Mouse (Mus musculus) liver, embryonic 15.5 days (tissue): Measurements from ENCODE around the gene Mns1. TPM values are rescaled to one million over a fixed set of nuclear protein-coding genes. Genes with fewer than 3 reads are reported as not detected.

Experiments
- ATAC-seq: fragments of 200-750 bp; cut with Nextera tagmentation; 2 replicates; pipeline ENCODE4 v1.8.0; 2017; ENCODE audit warnings: moderate number of reproducible peaks, mild to moderate bottlenecking, moderate library complexity; ENCODE audit not compliant: insufficient read depth
- H3K27ac ChIP-seq: fragments of 300-500 bp; sonication (generic); replicated peaks from 2 replicates; pipeline ENCODE4 v1.5.1; 2015; ENCODE audit warnings: mild to moderate bottlenecking, inconsistent platforms
- H3K27me3 ChIP-seq: fragments of 300-500 bp; sonication (generic); 2 replicates; pipeline ENCODE4 v1.6.1; 2015; ENCODE audit warnings: mild to moderate bottlenecking, inconsistent platforms
- H3K36me3 ChIP-seq: fragments of 300-500 bp; sonication (generic); replicated peaks from 2 replicates; pipeline ENCODE4 v1.6.1; 2015; ENCODE audit warnings: moderate library complexity, mild to moderate bottlenecking, inconsistent platforms
- H3K4me1 ChIP-seq: fragments of 300-500 bp; sonication (generic); replicated peaks from 2 replicates; pipeline ENCODE4 v1.6.1; 2015; ENCODE audit warnings: inconsistent platforms
- H3K4me2 ChIP-seq: fragments of 300-500 bp; sonication (generic); 2 replicates; pipeline ENCODE4 v1.6.1; 2015; ENCODE audit warnings: moderate library complexity, mild to moderate bottlenecking, inconsistent platforms
- H3K4me3 ChIP-seq: fragments of 300-500 bp; sonication (generic); replicated peaks from 2 replicates; pipeline ENCODE4 v1.5.1; 2015; ENCODE audit warnings: mild to moderate bottlenecking, inconsistent platforms
- H3K9ac ChIP-seq: fragments of 300-500 bp; sonication (generic); 2 replicates; pipeline ENCODE4 v1.6.1; 2015; ENCODE audit warnings: moderate library complexity, mild to moderate bottlenecking, inconsistent platforms
- H3K9me3 ChIP-seq: fragments of 300-500 bp; sonication (generic); replicated peaks from 2 replicates; pipeline ENCODE4 v1.6.1; 2016; ENCODE audit warnings: inconsistent platforms
- WGBS: fragments of 180-500 bp; shearing (Covaris S2); methylation state at CpG from one replicate; pipeline ENCODE4 v1.1.7; 2015; ENCODE audit warnings: mixed read lengths; ENCODE audit not compliant: insufficient replicate concordance; 5-methylcytosine and 5-hydroxymethylcytosine counted together
- polyA plus RNA-seq: library from polyadenylated mRNA; unstranded; fragments of >200 nt; fragmentation: Nextera tagmentation; extraction: Ambion mirVana; gene quantifications from 2 replicates; pipeline ENCODE4 v1.2.1, GENCODE M21; 2015

The Mns1 gene
- polyA plus RNA-seq, 1 experiment from 2014 or later, result 85.1 TPM

GRCm38 (mm10) chr9:72404934-72405333 is 32.9 kb upstream of the Mns1 start:
- no peaks in the 10 kb centered on the region for H3K36me3 ChIP-seq
- peaks cover 58% of the 10 kb centered on the region for H3K4me1 ChIP-seq
- no peak overlapping the region for H3K4me2 ChIP-seq
- H3K9me3 ChIP-seq, result no peaks in the 10 kb centered on the region
- no peak overlapping the region for H3K9ac ChIP-seq
- H3K27ac ChIP-seq, result peak overlapping the region; percentile 63; the same call in 1 of the 2 replicates
- ATAC-seq, result no peak
- WGBS, result 78% methylated on average over 3 of the region's 3 CpGs
- H3K4me3 ChIP-seq, result no peak overlapping the region
- H3K27me3 ChIP-seq, result no peaks in the 10 kb centered on the region; the same call in 1 of the 2 replicates

- Histone ChIP-seq H3K4me2 (peak overlapping the region; percentile 31; the same call in 1 of the 2 replicates), H3K4me1 (peaks cover 70% of the 10 kb centered on the region), H3K9me3 (no peaks in the 10 kb centered on the region), H3K27ac (peak overlapping the region; percentile 63), H3K27me3 (no peaks in the 10 kb centered on the region), H3K36me3 (no peaks in the 10 kb centered on the region), H3K9ac (no peak overlapping the region), H3K4me3 (no peak overlapping the region)
- 60% methylated on average over 9 of the region's 9 CpGs for WGBS
- no peak for ATAC-seq
These were observed 31.8 kb upstream of the Mns1 start for GRCm38 (mm10) chr9:72405882-72406638.

- Histone ChIP-seq H3K27me3 (no peaks in the 10 kb centered on the region), H3K9me3 (no peaks in the 10 kb centered on the region), H3K4me1 (peaks cover 87% of the 10 kb centered on the region), H3K27ac (peak overlapping the region; percentile 99), H3K4me2 (peak overlapping the region; percentile 77), H3K4me3 (peak overlapping the region; percentile 56), H3K9ac (peak overlapping the region; percentile 70), H3K36me3 (no peaks in the 10 kb centered on the region)
- 7% methylated on average over 12 of the region's 12 CpGs for WGBS
- peak; percentile 23; the same call in 1 of the 2 replicates for ATAC-seq
These were observed 29.7 kb upstream of the Mns1 start for GRCm38 (mm10) chr9:72408131-72408586.

GRCm38 (mm10) chr9:72409381-72410225 is 28.2 kb upstream of the Mns1 start:
- ATAC-seq, result peak; percentile 92
- no peaks in the 10 kb centered on the region for H3K36me3 ChIP-seq
- H3K27ac ChIP-seq, result peak overlapping the region; percentile 99
- peaks cover 76% of the 10 kb centered on the region for H3K4me1 ChIP-seq
- WGBS, result 14% methylated on average over 15 of the region's 15 CpGs
- H3K27me3 ChIP-seq, result no peaks in the 10 kb centered on the region
- peak overlapping the region; percentile 77 for H3K4me2 ChIP-seq
- H3K9me3 ChIP-seq, result no peaks in the 10 kb centered on the region
- H3K9ac ChIP-seq, result peak overlapping the region; percentile 70
- H3K4me3 ChIP-seq, result peak overlapping the region; percentile 56

- no peaks in the 10 kb centered on the region for H3K27me3 ChIP-seq
- no peak overlapping the region for H3K9ac ChIP-seq
- H3K4me3 ChIP-seq, result no peak overlapping the region
- 90% methylated on average over 2 of the region's 2 CpGs for WGBS
- no peak for ATAC-seq
- H3K4me1 ChIP-seq, result peaks cover 55% of the 10 kb centered on the region
- H3K4me2 ChIP-seq, result peak overlapping the region; percentile 77; the same call in 1 of the 2 replicates
- no peaks in the 10 kb centered on the region for H3K36me3 ChIP-seq
- no peaks in the 10 kb centered on the region for H3K9me3 ChIP-seq
- peak overlapping the region; percentile 99 for H3K27ac ChIP-seq
These were observed 26.1 kb upstream of the Mns1 start for GRCm38 (mm10) chr9:72411746-72412145.

- H3K9me3 ChIP-seq, result no peaks in the 10 kb centered on the region
- no peaks in the 10 kb centered on the region for H3K27me3 ChIP-seq
- peak overlapping the region; percentile 68 for H3K27ac ChIP-seq
- no peak overlapping the region for H3K9ac ChIP-seq
- no peaks in the 10 kb centered on the region for H3K36me3 ChIP-seq
- ATAC-seq, result peak; percentile 36; the same call in 1 of the 2 replicates
- 52% methylated on average over 3 of the region's 3 CpGs for WGBS
- no peak overlapping the region for H3K4me2 ChIP-seq
- no peak overlapping the region for H3K4me3 ChIP-seq
- H3K4me1 ChIP-seq, result peaks cover 47% of the 10 kb centered on the region
These were observed 19.4 kb upstream of the Mns1 start for GRCm38 (mm10) chr9:72418443-72418842.

GRCm38 (mm10) chr9:72420490-72420889 is 17.3 kb upstream of the Mns1 start:
- Histone ChIP-seq H3K27me3 (no peaks in the 10 kb centered on the region), H3K9me3 (no peaks in the 10 kb centered on the region), H3K27ac (peak overlapping the region; percentile 51; the same call in 1 of the 2 replicates), H3K4me2 (peak overlapping the region; percentile 6; the same call in 1 of the 2 replicates), H3K9ac (no peak overlapping the region), H3K36me3 (no peaks in the 10 kb centered on the region), H3K4me1 (peaks cover 47% of the 10 kb centered on the region), H3K4me3 (no peak overlapping the region)
- WGBS, result 34% methylated on average over 3 of the region's 3 CpGs
- peak; percentile 74 for ATAC-seq

- no peaks in the 10 kb centered on the region for H3K36me3 ChIP-seq
- no peak overlapping the region for H3K9ac ChIP-seq
- H3K4me2 ChIP-seq, result no peak overlapping the region
- H3K27ac ChIP-seq, result 0 out of 2 replicates have a peak overlapping the region, but pooled peaks have one; percentile 31
- 64% methylated on average over 11 of the region's 11 CpGs for WGBS
- no peak for ATAC-seq
- H3K27me3 ChIP-seq, result peaks cover 3% of the 10 kb centered on the region; the same call in 1 of the 2 replicates
- H3K9me3 ChIP-seq, result no peaks in the 10 kb centered on the region
- H3K4me1 ChIP-seq, result peaks cover 52% of the 10 kb centered on the region
- no peak overlapping the region for H3K4me3 ChIP-seq
These were observed 15.5 kb upstream of the Mns1 start for GRCm38 (mm10) chr9:72422284-72422683.

- no peak overlapping the region for H3K4me2 ChIP-seq
- no peaks in the 10 kb centered on the region for H3K9me3 ChIP-seq
- peaks cover 50% of the 10 kb centered on the region for H3K4me1 ChIP-seq
- WGBS, result 73% methylated on average over 2 of the region's 2 CpGs
- no peaks in the 10 kb centered on the region for H3K36me3 ChIP-seq
- H3K27ac ChIP-seq, result no peak overlapping the region
- H3K27me3 ChIP-seq, result peaks cover 7% of the 10 kb centered on the region; the same call in 1 of the 2 replicates
- no peak for ATAC-seq
- no peak overlapping the region for H3K9ac ChIP-seq
- no peak overlapping the region for H3K4me3 ChIP-seq
These were observed 15.1 kb upstream of the Mns1 start for GRCm38 (mm10) chr9:72422753-72423152.

GRCm38 (mm10) chr9:72425300-72425850 is 12.4 kb upstream of the Mns1 start:
- no peak overlapping the region for H3K4me2 ChIP-seq
- no peak for ATAC-seq
- WGBS, result 74% methylated on average over 11 of the region's 11 CpGs

More at GRCm38 (mm10) chr9:72425300-72425850, 12.4 kb upstream of the Mns1 start:
- Histone ChIP-seq H3K4me1 (peaks cover 31% of the 10 kb centered on the region), H3K9ac (no peak overlapping the region), H3K4me3 (no peak overlapping the region), H3K9me3 (no peaks in the 10 kb centered on the region), H3K27me3 (peaks cover 12% of the 10 kb centered on the region; the same call in 1 of the 2 replicates), H3K36me3 (no peaks in the 10 kb centered on the region), H3K27ac (no peak overlapping the region)
